Mouse (Mus musculus) layer of hippocampus, postnatal 36 days (tissue): ENCODE results near the gene Hoxa4. TPM values are rescaled to one million over a fixed set of nuclear protein-coding genes. Genes with fewer than 3 reads are reported as not detected.

ENCODE experiments used
- DNase-seq, 2 experiments: peaks; one replicate each; pipeline ENCODE4 v3.0.0; 2022
- microRNA-seq, 2 experiments: library from miRNA; unstranded; fragments of <30 nt; microRNA quantifications; one replicate each; pipeline ENCODE4 v1.2.0; 2021
- total RNA-seq, 2 experiments: library from RNA; stranded (reverse); gene quantifications; 2 replicates each; pipeline ENCODE4 v1.2.3; 2021

Gene Hoxa4
- total RNA-seq, 2 experiments from 2014 or later = not detected

- DNase-seq = no peak
These were observed 41.1 kb downstream of the Hoxa4 start for GRCm38 (mm10) chr6:52150401-52150966.

Small RNAs within 50 kb of the gene (microRNA-seq; reads per million reads assigned to microRNA genes)
- gene Mir196b = 12.9 to 15.8 reads per million in 2 experiments

Other genes starting within 250 kb of the Hoxa4 start
- gene Skap2, start 179.2 kb downstream of the Hoxa4 start, total RNA-seq = 10 to 100 TPM; 16.7 to 16.9 TPM
- not detected for gene Hoxa1, start 33.4 kb downstream of the Hoxa4 start, total RNA-seq
- gene Hoxa2, start 26.9 kb downstream of the Hoxa4 start, total RNA-seq = not detected
- gene 5730596B20Rik, start 14.3 kb downstream of the Hoxa4 start, total RNA-seq = not detected
- gene Hoxa5, start 12.8 kb upstream of the Hoxa4 start, total RNA-seq = not detected
- gene Hoxa6, start 17.0 kb upstream of the Hoxa4 start, total RNA-seq = not detected
- not detected for gene Hoxa3, start 21.6 kb upstream of the Hoxa4 start, total RNA-seq
- gene Gm28308, start 21.6 kb upstream of the Hoxa4 start, total RNA-seq = not detected
- not detected for gene Hoxa7, start 30.1 kb upstream of the Hoxa4 start, total RNA-seq
- not detected for gene Hoxa9, start 39.3 kb upstream of the Hoxa4 start, total RNA-seq
- not detected for gene Hoxa10, start 49.1 kb upstream of the Hoxa4 start, total RNA-seq
- not detected for gene Hoxa11, start 54.1 kb upstream of the Hoxa4 start, total RNA-seq
- gene Hoxa13, start 69.1 kb upstream of the Hoxa4 start, total RNA-seq = not detected
- gene Evx1, start 121.7 kb upstream of the Hoxa4 start, total RNA-seq = not detected